Mouse (Mus musculus) liver (tissue): ENCODE measurements at regions not wholly inside any gene's neighbourhood (a gene's known extent, or its start where the extent isn't known, plus 50 kb on each side); places are given as distances from the start of the nearest gene placed in this dataset.
A peak's percentile ranks its signal among the peaks of the same experiment; 100 is the strongest.

ENCODE experiments used
- DNase-seq: peaks from one replicate; pipeline ENCODE4 v3.0.0-alpha.2; 2020; ENCODE audit warnings: mixed read lengths

DNA sequence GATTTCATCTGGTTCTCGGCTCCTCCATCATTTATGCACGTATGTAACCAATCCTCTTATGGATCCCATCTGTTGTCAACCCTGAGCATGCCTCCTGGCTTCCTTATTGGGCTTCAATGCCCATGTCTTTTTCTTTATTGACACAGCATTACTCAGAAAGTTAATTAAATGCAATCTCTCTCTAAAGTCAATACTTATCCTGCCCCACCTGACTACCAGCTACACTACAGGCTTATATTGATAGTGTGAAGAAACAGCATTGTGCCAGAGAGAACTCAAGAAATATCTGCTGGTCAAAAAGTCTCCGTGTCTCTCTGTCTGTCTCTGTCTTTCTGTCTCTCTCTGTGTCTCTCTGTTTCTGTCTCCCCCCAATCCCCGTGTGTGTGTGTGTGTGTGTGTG lies 194.7 kb upstream of the Rfx3 start:
- DNase-seq: no peak

GRCm38 (mm10) chr19:28203719-28204118 lies 192.8 kb upstream of the Rfx3 start:
- DNase-seq: no peak

DNA sequence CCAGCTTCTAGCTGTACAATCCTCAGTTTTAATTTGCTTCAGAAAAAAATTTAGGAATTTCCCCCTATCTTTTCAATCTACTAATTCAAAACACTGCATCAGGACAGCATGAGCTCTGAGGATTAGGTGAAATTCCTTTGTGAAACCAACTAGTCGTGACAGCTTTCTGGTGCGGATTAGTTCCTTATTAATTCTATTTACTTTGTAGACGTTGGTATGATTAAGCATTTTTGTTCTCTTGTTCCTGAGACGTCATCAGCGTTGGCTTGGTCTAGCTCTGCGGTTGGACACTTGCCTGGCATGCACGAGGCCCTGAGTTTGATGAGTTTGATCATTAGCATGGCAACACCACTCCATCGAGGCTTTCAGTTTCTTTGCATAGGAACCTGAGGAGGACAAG lies 188.4 kb upstream of the Rfx3 start:
- no peak for DNase-seq

- DNase-seq: no peak
Observed at GRCm38 (mm10) chr19:28196881-28197280, 185.9 kb upstream of the Rfx3 start.

DNA sequence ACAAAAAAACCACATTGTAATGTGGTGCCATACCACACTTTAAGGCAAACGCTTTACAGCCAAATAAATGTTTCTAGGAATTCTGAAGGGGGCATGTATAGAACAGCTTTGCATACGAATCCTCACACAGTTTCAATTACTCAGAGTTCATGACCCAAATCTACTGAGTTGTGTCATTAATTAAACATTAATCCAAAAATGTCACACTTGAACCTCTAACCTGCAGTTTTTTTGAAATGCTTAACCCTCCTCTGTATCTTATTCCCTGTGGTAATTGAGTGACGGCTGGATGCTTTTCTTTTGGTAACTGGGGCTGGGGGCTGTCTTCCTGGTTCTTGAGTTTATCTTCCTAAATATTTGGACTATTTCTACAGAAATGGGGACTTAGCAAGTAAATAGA lies 181.3 kb upstream of the Rfx3 start:
- no peak for DNase-seq

DNA sequence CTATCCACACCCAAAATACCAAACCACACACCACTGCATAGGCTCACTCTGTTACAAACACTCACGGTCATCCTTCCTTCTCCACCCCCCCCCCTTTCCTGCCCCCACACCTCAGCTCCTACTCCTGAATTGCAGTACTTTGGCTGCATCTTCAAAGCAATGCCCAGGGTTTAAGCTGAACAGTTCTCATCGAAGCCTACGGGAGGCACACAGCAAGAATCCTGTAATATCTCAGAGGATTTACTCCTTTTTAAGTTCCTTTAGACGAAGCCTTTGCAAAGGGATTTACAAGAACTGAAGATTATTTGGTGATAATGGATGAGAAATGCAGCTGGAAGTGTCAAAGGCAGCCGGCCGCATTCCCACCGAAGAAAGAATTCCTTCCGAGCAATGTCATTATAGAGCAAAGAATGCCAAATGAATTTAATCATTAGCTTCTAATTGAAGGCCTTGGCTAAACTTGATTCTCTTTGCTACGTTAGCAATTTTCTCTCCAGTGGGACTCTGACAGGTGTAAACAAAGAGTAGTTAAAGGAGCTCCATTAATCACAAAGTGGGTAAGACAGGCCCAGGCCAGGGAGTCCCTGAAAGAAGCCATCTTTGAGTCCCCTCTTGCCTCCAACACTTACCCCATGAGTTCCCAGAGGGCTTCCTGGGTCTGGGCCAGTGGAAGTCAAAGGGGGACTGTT lies 180.6 kb upstream of the Rfx3 start:
- DNase-seq: no peak

DNA sequence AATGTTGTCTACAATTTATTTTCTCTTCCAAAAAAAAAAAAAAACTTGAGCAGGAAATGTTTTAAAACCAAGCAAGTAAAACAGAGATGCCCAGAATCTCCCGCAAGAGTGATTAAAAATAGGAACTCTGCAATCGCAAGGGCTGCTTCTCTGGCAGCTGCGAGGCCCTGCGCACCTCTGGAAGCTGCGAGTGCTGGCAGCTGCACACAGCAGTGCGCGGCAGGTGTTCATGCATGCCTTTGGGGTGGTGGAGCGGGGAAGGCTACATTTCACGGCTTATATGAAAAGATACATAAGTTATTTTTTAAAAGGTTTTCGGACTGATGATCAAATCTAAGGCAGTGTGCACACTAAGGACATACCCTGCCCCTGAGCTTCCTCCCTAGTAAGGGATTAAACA lies 179.3 kb upstream of the Rfx3 start:
- DNase-seq: no peak

- DNase-seq: no peak
Observed at GRCm38 (mm10) chr19:28188363-28188762, 177.4 kb upstream of the Rfx3 start.

- no peak for DNase-seq
Observed at GRCm38 (mm10) chr19:28182411-28183182, 171.6 kb upstream of the Rfx3 start.

GRCm38 (mm10) chr19:28181171-28181570 lies 170.2 kb upstream of the Rfx3 start:
- no peak for DNase-seq

- DNase-seq: no peak
Observed at GRCm38 (mm10) chr19:28178114-28178513, 167.1 kb upstream of the Rfx3 start.

DNA sequence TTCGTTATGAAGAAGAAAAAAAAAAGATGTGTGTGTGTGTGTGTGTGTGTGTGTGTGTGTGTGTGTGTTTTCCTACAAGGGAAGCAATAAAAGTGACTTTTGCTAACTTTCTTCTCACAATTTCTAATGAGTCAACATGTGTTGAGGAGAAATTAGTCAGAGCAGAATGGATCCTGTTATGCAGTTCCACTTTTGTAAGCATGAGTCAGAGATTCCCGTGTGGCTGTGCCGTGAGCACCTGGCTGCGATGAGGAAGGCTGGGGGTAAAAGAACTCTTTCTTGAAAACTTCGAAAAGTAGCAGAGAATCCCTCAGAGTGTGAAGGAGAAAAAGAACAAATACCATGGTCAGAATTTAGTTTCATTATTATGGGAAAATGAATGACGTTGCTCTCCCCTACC lies 165.9 kb upstream of the Rfx3 start:
- DNase-seq: no peak

DNA sequence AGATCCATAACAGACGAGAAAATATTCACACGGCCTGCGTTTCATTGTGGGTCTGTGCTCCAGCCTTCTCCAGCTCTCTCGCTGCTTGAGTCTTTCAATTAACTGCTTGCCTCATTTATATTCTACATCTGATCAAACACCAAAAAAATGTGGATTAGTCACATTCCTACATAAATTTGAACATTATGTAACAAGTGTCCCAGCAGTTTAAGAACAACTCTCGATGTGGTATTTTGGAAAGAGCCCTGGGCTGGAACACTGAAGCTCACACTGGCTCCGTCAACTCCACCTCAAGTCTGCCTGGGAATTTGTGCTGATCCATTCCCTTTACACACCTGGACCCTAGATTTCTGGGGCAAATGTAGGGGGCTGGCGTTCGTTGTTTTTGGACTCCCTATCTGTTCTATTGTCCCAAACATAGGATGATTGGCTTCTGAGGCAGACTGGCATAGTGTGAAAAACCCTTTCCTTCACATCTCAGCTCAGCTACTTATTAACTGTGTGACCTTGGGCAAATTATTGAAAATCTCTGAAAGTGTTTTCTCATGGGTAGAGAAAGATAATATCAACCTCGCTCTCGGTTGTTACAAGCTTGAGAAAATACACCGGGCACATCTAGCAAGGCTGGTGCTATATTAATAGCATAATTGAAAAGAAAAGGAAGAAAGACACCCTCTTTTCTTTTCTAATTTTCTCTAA lies 161.0 kb upstream of the Rfx3 start:
- no peak for DNase-seq

- DNase-seq: no peak
Observed at GRCm38 (mm10) chr19:28167451-28168165, 156.6 kb upstream of the Rfx3 start.

GRCm38 (mm10) chr19:28166626-28167025 lies 155.7 kb upstream of the Rfx3 start:
- DNase-seq: no peak

DNA sequence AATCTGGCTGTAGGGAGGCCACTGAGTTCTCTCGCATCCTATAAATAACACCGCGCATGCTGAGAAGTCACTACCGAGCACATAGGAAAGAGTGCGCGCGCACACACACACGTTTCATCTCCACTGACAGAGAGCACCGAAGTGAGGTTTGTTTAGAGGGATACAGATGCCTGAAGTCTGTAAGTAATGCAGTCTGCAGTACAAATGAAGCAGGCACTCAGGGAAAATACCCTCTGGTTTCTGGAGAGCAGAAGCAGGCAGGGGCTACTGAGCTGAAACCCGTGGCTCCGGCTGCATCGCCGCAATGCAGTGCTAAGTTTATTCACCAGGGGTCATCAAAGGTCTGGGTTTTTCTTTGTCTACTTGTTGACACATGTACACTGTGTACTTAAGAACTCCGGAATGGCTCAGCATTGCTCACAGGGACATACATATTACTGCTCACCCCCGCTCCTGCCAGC lies 155.0 kb upstream of the Rfx3 start:
- peak; percentile 27 for DNase-seq

DNA sequence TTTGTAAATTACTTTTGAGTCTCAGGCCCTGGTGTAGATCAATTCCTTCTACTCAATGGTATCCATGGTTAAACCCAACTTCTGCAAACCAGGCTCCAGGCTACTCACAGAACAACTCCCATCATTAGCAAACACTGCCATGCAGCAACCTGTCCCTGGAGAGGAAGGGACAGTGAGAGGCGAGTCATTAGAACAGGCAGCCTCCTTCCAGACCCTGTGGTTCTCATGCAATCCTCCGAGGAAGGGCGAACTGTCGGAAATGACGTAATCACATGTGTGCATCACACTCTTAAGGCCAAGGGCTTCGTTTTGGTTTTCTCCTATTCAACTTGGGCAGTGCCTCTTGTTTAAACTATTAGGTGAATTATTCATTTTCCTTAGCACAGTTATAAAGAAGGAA lies 152.2 kb upstream of the Rfx3 start:
- no peak for DNase-seq

DNA sequence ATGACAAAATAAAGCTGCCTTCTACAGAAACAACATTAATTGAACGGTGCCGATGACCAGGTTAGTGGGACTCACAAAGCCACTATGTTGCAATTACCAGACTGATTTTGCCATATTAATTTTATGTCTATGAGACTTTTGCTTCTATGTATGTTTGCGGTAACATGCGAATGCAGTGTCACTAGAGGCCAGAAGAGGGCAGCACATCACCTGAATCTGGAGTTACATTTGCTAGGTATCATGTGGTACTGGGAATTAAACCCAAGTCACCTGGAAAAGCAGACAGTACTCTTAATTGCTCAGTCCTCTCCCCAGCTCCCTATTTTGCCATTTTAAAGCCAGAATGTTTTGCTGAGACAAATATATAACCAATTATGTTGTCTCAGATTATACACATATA lies 149.6 kb upstream of the Rfx3 start:
- no peak for DNase-seq

GRCm38 (mm10) chr19:28157196-28157595 lies 146.2 kb upstream of the Rfx3 start:
- no peak for DNase-seq

DNA sequence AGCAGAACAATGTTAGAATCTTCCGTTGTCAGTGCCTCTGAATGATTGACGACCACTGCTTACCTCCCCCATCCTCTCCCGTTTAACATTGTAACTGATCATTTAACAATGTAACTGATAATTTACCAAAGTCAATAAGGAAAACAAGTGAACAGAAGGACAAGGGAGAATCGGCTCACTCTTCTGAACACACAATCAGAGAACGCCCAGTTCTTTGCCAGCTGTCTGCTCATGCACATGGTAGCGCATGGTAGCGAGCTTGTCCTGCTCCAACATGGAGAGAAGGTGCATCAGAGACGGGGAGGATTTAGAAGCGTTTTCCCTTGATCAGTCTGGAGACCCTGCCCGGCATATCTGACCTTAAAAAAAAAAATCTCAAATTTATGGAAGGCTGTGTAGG lies 126.6 kb upstream of the Rfx3 start:
- DNase-seq: no peak

- no peak for DNase-seq
Observed at GRCm38 (mm10) chr19:28134806-28135205, 123.8 kb upstream of the Rfx3 start.

- no peak for DNase-seq
Observed at GRCm38 (mm10) chr19:28111263-28112180, 100.6 kb upstream of the Rfx3 start.
